Mouse (Mus musculus) stomach, postnatal 0 days (tissue): ENCODE data around the gene Bsg.

Experiments used
- CTCF ChIP-seq: IDR thresholded peaks from 2 replicates; pipeline ENCODE4 v1.5.1; 2016; ENCODE audit warnings: antibody characterized with exemption, low read depth, mild to moderate bottlenecking, moderate library complexity
- EP300 ChIP-seq: optimal IDR thresholded peaks from 2 replicates; pipeline ENCODE3; 2016; ENCODE audit warnings: antibody characterized with exemption

- no peak for TF ChIP-seq CTCF
- no peak for TF ChIP-seq EP300
Measured at GRCm38 (mm10) chr10:79661861-79662260, 42.4 kb upstream of the Bsg start.
